Mouse (Mus musculus) forebrain, embryonic 10.5 days (tissue): ENCODE results near the gene Rassf3. TPM values are rescaled to one million over a fixed set of nuclear protein-coding genes. Genes with fewer than 3 reads are reported as not detected.
A peak's percentile ranks its signal among the peaks of the same experiment; 100 is the strongest.

Experiments used
- DNase-seq: peaks from one replicate; pipeline ENCODE4 v3.0.0-alpha.2; 2017; ENCODE audit warnings: low spot score; ENCODE audit errors: extremely low spot score
- H3K27ac ChIP-seq: fragments of 300-500 bp; sonication (generic); 2 replicates; pipeline ENCODE4 v1.5.1; 2016; ENCODE audit warnings: mild to moderate bottlenecking
- H3K27me3 ChIP-seq: fragments of 300-500 bp; sonication (generic); 2 replicates; pipeline ENCODE4 v1.6.1; 2016; ENCODE audit warnings: mild to moderate bottlenecking; ENCODE audit not compliant: poor library complexity, severe bottlenecking
- H3K36me3 ChIP-seq: fragments of 300-500 bp; sonication (generic); replicated peaks from 2 replicates; pipeline ENCODE4 v1.6.1; 2016; ENCODE audit warnings: mild to moderate bottlenecking, moderate library complexity
- H3K4me1 ChIP-seq: fragments of 300-500 bp; sonication (generic); 2 replicates; pipeline ENCODE4 v1.6.1; 2016
- H3K4me3 ChIP-seq: fragments of 300-500 bp; sonication (generic); 2 replicates; pipeline ENCODE4 v1.5.1; 2016; ENCODE audit warnings: mild to moderate bottlenecking, moderate library complexity
- H3K9me3 ChIP-seq: fragments of 300-500 bp; sonication (generic); 2 replicates; pipeline ENCODE4 v1.6.1; 2016; ENCODE audit warnings: mild to moderate bottlenecking, moderate library complexity
- WGBS: fragments of 180-500 bp; shearing (Covaris S2); methylation state at CpG from one replicate; pipeline ENCODE4 v1.1.7; 2016; 5-methylcytosine and 5-hydroxymethylcytosine counted together
- polyA plus RNA-seq: library from polyadenylated mRNA; unstranded; fragments of >200 nt; fragmentation: Nextera tagmentation; extraction: Ambion mirVana; gene quantifications from 2 replicates; pipeline ENCODE4 v1.2.1, GENCODE M21; 2016

Rassf3 gene
- 10.6 and 12.2 TPM in 2 replicates for polyA plus RNA-seq

DNA sequence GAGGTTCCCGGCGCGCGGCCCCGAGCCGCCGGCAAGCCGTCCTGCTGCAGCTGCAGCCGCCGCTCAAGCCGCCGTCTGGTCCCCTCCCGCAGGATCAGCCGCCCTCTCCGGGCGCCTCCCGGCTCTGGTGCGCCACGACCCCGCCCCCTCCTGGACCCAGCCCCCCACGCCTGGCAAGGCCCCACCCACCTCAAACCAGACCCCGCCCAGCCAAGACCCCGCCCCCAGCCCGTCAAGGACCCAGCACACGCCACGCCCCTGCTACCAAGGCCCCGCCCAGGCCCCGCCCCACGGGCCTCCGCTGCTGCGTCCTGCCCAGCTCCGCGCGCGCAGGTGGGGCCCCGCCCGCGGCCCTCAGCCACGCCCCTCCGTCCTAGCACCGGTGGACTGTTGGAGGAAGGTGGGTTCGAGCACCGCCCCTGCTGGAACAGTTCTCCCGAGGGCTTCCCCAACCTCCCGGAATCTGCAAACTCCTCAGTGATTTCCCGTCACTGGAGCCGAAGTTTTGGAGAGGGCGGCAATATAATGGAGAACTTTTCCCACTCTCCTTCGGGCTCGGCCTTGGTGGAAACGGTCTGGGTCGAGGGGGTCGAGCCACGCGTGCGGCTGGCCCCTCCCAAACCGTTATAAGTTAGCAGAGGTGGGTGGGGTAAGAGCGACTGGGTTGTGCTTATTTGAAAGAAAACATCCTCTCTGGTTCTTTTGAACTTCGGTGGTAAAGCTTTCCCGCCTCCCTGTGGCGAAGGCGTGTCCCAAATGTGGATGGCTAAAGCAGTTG lies at the start of gene Rassf3:
TSS of gene Rassf3 (minus strand) at position 158 of the 778 bp plus-strand sequence.
- Histone ChIP-seq H3K9me3 (no peaks in the 10 kb centered on the region), H3K4me3 (peak within 1 kb of the TSS; percentile 67), H3K27ac (peak within 1 kb of the TSS; percentile 89), H3K27me3 (peaks cover 22% of the 10 kb centered on the region), H3K4me1 (peaks cover 59% of the 10 kb centered on the region), H3K36me3 (no peaks in the 10 kb centered on the region)
- 1% methylated on average over 62 of the region's 62 CpGs for WGBS
- DNase-seq: peak; percentile 99

DNA sequence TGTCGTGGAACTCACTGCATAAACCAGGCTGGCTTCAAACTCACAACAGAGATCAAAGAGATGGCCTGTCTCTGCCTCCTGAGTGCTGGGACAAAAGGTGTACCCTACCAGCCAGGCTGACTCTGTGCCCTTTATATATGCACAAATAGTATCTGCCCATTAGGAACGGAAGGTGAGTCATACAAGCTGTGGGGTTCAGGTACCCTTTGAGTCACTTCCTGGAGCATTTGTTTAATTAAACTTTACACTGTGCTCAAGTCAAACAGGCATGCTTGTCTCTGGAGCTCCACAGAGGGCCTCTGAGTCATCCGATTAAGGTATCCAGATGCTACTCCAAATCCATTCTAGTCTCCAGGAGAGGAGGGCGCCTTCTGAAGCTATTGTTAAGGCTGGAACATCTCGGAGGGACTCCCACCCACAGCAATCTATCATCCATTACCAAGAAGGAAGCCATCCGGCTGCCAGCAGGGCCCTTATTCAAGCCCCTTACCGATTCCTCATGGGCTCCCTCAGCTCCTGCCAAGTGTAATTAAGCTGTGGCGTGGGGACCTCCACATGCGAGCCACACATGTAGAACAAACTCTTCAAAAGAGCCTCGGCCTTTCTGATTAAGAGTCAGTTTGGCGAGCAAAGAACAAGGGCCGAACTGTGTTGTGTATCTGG lies 44.9 kb upstream of the Rassf3 start:
- DNase-seq: no peak
- Histone ChIP-seq H3K4me3 (no peak overlapping the region), H3K27ac (0 out of 2 replicates have a peak overlapping the region, but pooled peaks have one; percentile 5), H3K36me3 (no peaks in the 10 kb centered on the region), H3K9me3 (no peaks in the 10 kb centered on the region), H3K4me1 (peaks cover 15% of the 10 kb centered on the region), H3K27me3 (no peaks in the 10 kb centered on the region)
- 42% methylated on average over 12 of the region's 12 CpGs for WGBS

DNA sequence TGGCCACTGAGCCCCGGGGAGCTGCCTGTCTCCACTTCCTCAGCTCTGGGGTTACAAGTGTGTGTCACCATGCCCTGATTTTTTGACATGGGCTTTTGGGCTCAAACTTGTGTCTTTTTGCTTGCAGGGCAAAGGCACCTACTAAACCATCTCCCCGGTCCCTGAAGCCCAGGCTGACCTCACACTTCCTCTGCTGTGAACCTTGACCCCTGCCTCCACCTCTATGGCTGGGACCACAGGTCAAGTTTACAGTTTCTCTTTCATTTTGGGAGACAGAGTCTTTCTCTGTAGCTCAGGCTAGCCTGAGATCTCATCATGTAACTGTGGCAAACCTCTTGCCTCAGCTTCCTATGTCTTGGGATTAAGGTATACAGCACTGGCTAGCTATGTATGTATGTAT lies 43.6 kb upstream of the Rassf3 start:
- Histone ChIP-seq H3K27me3 (no peaks in the 10 kb centered on the region), H3K4me3 (no peak overlapping the region), H3K36me3 (no peaks in the 10 kb centered on the region), H3K4me1 (peaks cover 20% of the 10 kb centered on the region), H3K27ac (no peak overlapping the region), H3K9me3 (no peaks in the 10 kb centered on the region)
- WGBS: 62% methylated on average over 2 of the region's 2 CpGs
- no peak for DNase-seq

DNA sequence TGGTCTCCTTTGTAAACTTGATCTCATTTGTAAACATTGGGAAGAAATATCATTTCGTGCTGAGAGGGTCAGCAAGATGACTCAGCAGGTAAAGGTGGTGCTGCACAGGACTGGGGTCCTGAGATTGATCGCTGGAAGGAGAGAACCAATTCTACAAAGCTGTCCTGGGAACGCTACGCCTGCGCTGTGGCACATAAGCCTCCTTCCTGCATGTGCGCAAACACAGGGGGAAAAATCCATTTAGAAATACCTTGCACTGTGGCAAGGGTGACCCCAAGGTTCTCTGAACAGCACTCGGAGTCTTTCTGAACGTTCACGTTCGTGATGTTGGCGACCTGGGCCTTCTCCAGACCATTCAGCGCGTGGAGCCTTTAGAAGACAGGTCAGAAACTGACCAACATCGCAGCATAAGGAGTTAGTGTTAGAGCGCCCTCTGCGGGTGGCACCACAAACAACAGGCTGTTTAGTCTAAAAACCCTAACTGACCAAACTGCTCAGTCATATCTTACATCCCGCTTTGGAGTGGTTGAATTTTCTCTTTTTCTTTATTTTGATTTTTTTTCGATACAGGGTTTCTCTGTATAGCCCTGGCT lies 40.0 kb upstream of the Rassf3 start:
- peak; percentile 85 for DNase-seq
- Histone ChIP-seq H3K27ac (peak overlapping the region; percentile 46; the same call in 1 of the 2 replicates), H3K27me3 (no peaks in the 10 kb centered on the region), H3K9me3 (no peaks in the 10 kb centered on the region), H3K4me3 (no peak overlapping the region), H3K4me1 (peaks cover 13% of the 10 kb centered on the region), H3K36me3 (no peaks in the 10 kb centered on the region)
- WGBS: 31% methylated on average over 18 of the region's 18 CpGs

DNA sequence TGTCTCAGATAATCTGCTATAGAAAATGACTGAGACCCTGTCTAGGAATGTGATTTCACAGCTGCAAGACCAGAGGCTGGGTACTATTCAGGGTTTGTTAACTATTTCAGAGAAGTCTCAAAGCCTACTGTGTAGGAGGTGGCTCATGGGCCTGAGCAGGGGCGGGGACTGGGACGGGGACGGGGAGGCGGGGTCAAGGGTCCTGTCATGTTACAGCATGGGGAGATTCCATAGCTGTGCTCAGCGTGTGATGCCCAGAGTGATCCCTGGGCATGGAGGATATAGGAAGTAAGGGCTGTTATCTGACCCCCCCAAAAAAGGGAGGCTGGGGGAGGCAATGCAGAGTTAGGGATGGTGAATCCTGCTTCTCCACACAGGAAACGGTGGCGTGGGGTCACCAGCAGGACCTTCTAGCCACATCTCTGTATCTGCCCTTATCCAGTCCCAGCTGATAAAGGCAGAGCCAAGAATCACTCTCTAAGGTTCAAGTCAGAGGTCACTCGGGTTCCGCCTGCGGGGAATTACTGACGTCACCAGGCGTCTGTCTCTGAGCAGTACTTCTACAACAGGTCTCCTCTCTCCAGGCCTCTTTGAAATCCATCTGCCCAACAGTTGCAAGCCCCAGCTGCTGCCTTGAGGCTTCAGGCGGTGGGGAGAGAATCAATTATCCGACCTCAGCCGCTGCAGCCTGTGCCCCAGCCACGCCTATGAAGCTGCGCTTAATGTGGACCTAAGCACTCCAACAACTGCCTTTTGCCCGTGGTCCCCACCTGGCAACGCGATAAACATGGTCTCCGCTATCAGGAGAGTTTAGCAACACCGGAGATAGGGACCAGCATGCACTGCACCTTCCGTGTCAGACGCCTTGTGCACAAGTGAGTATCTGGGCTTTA lies 33.9 kb upstream of the Rassf3 start:
- H3K27ac ChIP-seq: peak overlapping the region; percentile 13
- H3K4me3 ChIP-seq: peak overlapping the region; percentile 4

GRCm38 (mm10) chr10:121507755-121508544 lies 31.8 kb upstream of the Rassf3 start:
- no peaks in the 10 kb centered on the region for H3K27me3 ChIP-seq
- DNase-seq: no peak

More for the DNA sequence above, 33.9 kb upstream of the Rassf3 start:
- peaks cover 47% of the 10 kb centered on the region for H3K4me1 ChIP-seq
- H3K27me3 ChIP-seq: no peaks in the 10 kb centered on the region
- DNase-seq: peak; percentile 56
- WGBS: 34% methylated on average over 24 of the region's 24 CpGs
- H3K9me3 ChIP-seq: no peaks in the 10 kb centered on the region
- no peaks in the 10 kb centered on the region for H3K36me3 ChIP-seq

DNA sequence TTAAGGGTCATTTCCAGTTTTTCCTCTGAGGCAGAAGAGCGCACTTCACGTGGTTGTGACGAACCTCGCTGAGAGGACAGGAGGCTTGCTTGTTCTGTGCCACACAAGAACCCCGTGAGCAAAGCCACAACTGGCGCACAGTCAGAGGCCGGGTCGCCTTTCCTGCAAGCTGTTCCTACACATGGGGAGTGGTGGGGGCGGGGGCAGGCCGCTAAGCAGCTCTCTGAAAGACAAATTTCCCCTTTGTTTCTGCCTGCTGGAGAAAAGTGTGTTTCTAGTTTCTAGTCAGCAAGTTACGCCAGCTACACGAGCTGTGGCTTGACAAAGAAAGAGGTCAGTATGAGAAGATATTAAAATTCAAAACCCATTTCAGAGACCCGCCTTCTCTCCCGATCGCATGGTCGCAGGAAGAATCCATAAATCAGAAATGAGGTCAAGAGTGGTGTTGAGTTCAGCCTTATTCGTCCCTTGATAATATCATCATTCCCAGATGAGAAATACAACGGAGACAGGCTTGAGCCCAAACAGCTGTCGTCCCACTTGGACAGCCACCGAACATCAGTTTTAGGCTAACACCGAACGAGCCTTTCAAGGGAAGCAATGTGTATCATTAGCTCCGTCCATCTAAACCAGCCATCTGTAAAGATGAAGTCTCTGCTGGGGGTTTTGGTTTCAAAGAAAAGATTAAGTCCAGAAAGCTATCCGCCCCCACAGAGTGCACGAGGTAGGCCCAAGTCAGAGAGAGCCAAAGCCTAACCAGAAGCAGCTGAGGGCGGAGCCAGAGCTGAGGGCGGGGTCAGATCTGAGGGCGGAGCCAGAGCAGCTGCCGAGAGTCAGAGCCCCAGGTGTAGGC lies 30.8 kb upstream of the Rassf3 start:
- no peak overlapping the region for H3K4me3 ChIP-seq
- H3K27me3 ChIP-seq: no peaks in the 10 kb centered on the region
- peaks cover 52% of the 10 kb centered on the region for H3K4me1 ChIP-seq
- H3K36me3 ChIP-seq: no peaks in the 10 kb centered on the region
- 55% methylated on average over 29 of the region's 29 CpGs for WGBS
- no peaks in the 10 kb centered on the region for H3K9me3 ChIP-seq
- peak; percentile 42 for DNase-seq
- peak overlapping the region; percentile 78 for H3K27ac ChIP-seq

More at GRCm38 (mm10) chr10:121507755-121508544, 31.8 kb upstream of the Rassf3 start:
- 0 out of 2 replicates have a peak overlapping the region, but pooled peaks have one; percentile 26 for H3K27ac ChIP-seq
- 89% methylated on average over 16 of the region's 16 CpGs for WGBS
- peaks cover 52% of the 10 kb centered on the region for H3K4me1 ChIP-seq
- H3K9me3 ChIP-seq: no peaks in the 10 kb centered on the region
- H3K36me3 ChIP-seq: no peaks in the 10 kb centered on the region
- no peak overlapping the region for H3K4me3 ChIP-seq

GRCm38 (mm10) chr10:121505929-121506328 lies 29.8 kb upstream of the Rassf3 start:
- Histone ChIP-seq H3K9me3 (no peaks in the 10 kb centered on the region), H3K4me3 (peak overlapping the region; percentile 45), H3K4me1 (peaks cover 57% of the 10 kb centered on the region), H3K27ac (peak overlapping the region; percentile 83), H3K36me3 (no peaks in the 10 kb centered on the region), H3K27me3 (no peaks in the 10 kb centered on the region)
- no peak for DNase-seq
- 66% methylated on average over 7 of the region's 7 CpGs for WGBS

- DNase-seq: peak; percentile 71
- H3K27ac ChIP-seq: peak overlapping the region; percentile 83
- H3K4me3 ChIP-seq: peak overlapping the region; percentile 45
- H3K4me1 ChIP-seq: peaks cover 56% of the 10 kb centered on the region
- 37% methylated on average over 35 of the region's 35 CpGs for WGBS
- H3K27me3 ChIP-seq: no peaks in the 10 kb centered on the region
- no peaks in the 10 kb centered on the region for H3K36me3 ChIP-seq
- H3K9me3 ChIP-seq: no peaks in the 10 kb centered on the region
Measured at GRCm38 (mm10) chr10:121504973-121505911, 29.1 kb upstream of the Rassf3 start.

DNA sequence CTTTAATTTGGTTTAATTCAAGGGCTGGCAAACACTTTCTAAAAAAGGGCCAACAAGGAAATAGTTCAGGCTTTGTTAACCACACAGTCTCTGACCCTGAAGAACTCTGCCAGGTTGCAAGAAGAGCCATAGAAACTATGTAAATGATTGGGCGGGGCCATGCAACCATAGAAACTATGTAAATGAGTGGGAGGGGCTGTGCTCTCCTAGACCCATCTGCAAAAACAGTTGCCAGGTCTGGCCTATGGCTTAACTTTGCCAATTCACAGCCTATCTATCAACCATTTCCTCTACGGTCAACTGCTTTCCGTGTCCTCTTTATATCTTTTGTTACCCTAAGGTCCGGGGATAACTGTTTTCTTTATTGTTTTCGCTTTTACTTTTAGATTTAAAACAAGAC lies 25.0 kb upstream of the Rassf3 start:
- H3K9me3 ChIP-seq: no peaks in the 10 kb centered on the region
- no peak overlapping the region for H3K27ac ChIP-seq
- no peak overlapping the region for H3K4me3 ChIP-seq
- H3K4me1 ChIP-seq: peaks cover 47% of the 10 kb centered on the region
- 84% methylated on average over 5 of the region's 5 CpGs for WGBS
- DNase-seq: no peak
- H3K36me3 ChIP-seq: no peaks in the 10 kb centered on the region
- H3K27me3 ChIP-seq: no peaks in the 10 kb centered on the region
